Mouse (Mus musculus) ES-E14 (cell line): ENCODE measurements around the gene Olfr643.

Experiments
- CHD2 ChIP-seq: IDR thresholded peaks from 2 replicates; pipeline ENCODE4 v1.6.1; 2014; ENCODE audit warnings: mild to moderate bottlenecking, low read depth, low read length, inconsistent platforms
- HCFC1 ChIP-seq: IDR thresholded peaks from 2 replicates; pipeline ENCODE4 v1.6.1; 2012; ENCODE audit warnings: low read length, inconsistent platforms, borderline replicate concordance; ENCODE audit not compliant: insufficient read depth

DNA sequence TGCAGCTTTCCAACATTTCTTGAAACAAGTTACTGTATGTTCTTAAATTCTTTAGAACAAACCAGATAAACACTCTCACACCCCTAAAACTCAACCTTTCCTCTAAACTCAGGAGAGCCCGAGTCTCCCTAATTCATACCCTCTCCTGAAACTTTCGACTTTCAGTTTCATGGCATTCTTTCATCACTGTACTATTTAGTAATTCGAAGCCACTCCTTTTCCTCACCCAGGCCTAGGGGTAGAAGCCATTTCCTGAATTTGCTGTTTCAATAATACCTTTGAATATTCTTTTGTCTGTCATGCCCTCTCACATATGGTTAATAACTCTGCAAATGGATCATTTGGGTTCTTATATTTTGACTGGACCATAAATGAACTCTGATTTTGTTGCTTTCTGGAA, 110.2 kb downstream of the Olfr643 start:
- TF ChIP-seq HCFC1 (no peak), CHD2 (no peak)
